Mouse (Mus musculus) heart, adult 18-20 months (tissue): Measurements from ENCODE around the gene Slf2. TPM values are rescaled to one million over a fixed set of nuclear protein-coding genes. Genes with fewer than 3 reads are reported as not detected.

ENCODE experiments used
- DNase-seq, 2 experiments: peaks; one replicate each; pipeline ENCODE4 v3.0.0; 2021 to 2022; ENCODE audit warnings: mixed read lengths in 1 of 2
- total RNA-seq, 2 experiments: library from RNA; stranded (reverse); gene quantifications; 2 replicates each; pipeline ENCODE4 v1.2.3; 2021

Slf2 gene
- total RNA-seq, 2 experiments from 2014 or later: 22.8 to 23.7 TPM

DNA sequence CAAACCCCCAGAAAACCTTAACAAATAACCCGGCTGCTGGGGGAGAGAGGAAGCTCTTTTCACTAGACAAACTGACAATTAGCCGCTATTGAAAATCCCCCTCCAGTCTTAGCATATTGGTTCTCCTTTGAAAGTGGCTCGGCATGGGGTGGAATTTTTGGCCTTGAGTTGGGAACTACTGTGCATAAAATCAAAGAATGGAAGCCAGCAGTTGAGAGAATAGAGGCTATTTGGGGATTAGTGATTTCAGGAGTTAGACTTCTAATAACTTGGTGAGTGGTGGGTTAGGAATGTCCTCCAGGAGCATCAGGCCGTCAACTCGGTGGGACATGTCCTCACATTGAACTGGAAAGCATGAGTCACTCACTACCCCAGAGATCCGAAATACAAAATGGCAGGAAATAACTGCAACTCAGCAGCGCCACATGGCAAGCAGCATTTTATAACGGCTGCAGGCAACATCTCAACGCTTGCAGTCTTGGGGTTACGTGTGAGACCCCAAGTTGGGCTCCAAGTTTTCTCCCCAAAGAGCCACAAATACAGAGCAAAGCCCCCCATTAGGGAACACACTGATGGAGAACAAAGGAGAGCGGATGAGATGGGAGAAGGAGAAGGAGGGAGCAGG, 22.0 kb upstream of the Slf2 start:
- DNase-seq: no peak

DNA sequence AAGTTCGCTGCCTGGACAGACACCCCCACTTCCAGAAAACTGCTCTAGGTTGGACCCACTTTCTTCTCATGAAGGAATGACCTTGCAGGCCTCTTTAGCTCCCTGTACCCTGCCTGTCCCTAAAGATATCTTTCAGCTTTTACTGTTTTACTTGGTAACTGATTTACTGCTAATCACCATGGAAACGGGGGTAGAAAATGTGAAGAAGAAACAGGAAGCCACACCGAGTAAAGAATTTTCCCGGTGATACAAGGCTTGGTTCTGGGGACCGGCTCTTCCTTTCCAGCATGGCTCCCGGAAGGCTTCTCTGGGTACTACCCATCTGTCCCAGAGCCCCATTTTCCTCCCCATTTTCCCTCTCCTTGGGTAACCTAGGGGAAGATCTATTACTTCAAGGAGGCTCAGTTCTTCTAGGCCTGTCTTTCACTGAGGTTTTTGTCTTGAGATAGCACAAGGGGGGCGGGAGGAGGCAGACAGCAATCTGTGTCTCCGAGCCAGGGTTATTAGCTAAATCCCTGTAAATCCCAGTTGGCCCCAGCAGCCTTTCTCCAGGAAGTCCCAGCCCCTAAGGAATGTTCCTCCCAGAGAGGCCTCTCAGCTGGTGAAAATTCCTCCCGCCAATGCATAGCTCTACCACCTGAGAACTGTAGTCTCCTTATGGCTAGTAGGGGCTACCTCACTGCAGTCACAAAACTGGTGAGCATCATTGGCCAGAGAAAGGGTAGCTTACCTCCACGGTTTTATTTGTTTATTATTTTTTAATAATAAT, 16.3 kb upstream of the Slf2 start:
- DNase-seq: no peak

DNA sequence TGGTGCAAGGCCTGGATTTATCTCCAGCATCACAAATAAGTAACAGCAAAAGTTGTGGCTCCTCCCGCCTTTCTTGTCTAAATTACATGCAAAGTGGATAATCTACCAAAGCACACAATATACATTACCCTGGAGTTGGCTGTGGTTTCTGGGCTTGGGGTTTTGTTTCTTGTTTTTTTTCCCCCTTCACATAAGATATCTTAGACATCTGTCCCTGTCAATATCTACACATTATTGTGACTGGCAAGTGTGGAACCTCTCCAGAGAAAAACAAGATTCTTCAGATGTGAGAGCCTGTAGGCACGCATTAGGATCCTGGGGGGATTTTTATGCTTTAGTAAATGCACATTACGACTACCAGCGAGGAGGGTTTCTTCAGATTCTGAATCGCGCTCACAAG, 12.8 kb upstream of the Slf2 start:
- no peak for DNase-seq

DNA sequence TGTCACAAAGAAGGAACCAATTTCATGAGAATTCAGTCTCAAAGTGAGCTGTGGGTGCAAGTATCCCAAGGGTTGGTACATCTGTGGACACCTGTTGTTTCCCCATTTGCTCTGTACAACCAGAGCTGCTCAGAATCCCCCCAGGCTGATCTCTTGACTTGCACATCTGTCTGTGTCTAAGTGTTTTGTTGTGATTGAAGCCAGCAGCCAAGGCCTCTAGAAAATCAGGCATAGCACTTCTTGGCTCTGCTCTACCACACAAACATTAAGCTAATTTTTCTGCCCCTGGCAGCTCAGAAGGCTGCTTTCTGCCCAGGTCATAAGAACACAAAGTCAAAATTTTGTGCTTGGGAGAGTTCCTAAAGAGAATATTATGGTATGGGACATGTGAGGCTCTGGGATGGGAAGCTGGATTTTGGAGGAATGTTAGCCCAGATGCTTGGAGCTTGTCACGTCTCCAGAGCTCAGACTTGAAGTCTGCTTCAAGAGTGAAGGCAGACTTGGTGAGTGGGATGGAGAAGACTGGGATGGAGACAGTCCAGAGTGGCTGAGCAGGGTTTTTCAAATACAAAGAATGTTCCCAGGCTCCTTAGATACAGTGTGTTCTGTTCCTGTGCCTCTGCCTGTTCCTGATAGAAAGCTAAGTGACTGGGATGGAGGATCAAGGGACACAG, 9.3 kb upstream of the Slf2 start:
- no peak for DNase-seq

DNA sequence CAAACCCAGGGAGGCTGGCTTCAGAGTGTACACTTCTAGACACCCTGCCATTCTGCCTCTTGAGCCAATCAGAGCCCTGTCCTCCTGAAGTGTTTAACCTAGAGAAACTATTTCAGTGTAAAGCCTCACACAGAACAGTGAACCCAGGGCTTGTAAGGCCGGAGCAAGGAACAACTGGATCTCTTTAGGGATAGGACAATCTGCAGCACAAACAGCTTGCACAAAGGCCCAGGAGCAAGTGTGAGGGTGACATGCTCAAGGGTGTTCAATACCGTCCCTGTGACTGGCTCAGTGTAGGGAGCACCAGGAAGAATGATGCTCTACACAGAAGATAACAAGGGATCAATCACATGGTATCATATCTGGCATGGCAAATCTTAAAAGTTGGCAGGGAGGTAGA, 8.4 kb upstream of the Slf2 start:
- DNase-seq: no peak

DNA sequence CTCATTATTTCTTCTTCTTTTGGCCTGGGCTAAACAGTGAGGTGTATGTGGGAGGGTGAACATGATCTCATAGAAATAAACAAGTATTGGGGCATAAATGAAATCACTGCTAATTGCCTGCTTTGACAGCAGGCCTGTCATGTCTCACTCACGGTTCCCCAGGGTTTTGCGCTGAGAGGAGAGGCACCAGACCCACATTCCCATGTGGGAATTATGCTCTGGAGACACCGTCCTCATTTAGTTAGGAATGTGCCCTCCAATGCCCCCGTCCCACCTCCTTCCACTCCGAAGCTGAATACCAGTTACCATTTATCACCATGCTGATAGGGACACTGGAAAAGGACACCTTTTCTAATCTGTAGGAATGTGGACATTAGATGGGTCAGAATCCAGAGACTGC, 6.3 kb upstream of the Slf2 start:
- DNase-seq: no peak

DNA sequence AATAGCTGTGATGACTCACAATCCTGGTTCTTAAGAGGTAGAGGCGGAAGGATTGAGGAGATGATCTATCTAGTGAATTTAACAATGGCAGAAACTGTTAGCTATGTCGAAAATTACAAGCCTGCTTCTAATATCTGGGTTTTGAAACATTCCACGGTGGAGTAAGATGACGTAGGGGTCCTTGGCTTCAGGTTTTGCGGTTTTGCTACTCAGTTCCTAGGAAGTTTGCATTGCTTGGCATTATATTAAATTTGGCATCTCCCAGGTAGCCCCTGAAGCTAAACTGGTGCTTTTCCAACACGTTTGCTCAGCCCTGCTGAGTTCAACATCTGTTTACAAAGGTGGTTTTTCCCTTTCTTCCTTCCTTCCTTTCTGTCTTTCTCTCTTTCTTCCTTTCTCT, 4.2 kb upstream of the Slf2 start:
- DNase-seq: no peak

DNA sequence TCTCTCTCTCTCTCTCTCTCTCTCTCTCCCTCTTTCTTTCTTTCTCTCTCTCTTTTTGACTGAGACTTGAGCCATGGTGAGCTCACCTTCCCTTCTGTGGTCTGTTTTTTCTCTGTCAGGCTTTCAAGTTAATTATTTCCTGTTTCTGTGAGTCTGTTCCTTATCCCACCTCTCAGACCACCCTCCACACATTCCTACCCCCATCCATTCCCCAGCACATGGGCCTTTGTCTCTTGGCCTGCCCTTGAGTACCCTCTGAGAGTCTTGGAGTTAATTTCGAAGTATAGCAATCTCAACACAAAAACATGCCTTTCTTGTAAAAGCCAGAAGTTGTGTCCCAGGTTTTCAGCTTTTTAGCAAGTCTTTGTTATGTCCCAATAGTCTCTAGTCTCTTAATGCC, 3.7 kb upstream of the Slf2 start:
- DNase-seq: no peak

DNA sequence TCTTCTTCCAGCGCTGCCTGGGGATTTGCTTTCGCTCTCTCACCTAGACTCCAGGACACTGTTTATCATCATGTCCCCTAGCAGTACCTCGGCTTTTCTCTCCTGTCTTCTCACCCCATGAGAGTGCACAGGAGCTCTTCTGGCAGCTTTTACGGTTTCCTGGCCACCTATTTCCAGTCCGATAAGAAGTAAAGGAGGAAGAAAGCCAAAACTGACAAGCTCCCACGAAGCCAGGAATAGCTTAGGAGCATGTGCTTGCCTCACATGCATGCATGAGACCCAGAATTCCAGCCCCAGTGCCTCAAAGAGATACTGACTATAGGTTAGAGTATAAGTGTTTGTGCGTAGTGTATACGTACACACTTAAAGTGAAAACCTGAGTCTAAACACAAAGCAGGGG, 2.8 kb upstream of the Slf2 start:
- peak; percentile 70 to 74 for DNase-seq

DNA sequence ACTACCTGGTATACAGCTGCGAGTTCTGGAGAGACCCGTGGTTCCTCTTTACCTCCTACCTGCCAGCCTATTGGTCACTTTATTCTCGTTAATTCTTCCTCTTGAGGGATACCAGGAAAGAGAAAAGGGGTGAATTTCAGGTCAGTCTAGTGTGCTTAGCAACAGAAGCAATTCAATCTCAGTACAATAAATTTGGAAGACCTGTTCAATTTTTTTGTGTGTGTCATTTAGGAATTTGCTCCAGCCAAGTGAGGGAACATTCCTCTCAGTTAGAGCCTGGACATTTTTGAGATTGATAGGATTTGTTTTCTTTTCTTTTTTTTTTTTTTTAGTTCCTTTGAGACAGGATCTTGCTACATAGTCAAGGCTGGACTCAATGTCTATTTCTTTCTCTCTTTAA, 1.7 kb upstream of the Slf2 start:
- DNase-seq: no peak

DNA sequence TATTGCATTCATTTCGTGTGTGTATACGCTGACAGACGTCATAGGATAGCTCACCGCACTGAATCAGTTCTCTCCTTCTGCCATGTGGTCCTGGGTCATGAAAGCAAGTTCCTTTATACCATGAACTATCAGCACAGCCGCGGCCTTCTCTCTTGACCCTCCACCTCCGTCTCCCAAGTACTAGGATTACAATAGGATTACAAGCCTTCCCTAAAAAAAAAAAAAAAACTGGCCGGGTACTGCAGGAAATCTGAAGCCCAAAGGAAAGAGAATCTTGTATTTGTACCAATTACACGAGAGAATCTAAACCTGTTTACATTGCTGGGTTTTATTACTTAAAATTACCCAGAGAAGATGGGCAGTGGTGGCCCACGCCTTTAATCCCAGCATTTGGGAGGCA, 1.3 kb upstream of the Slf2 start:
- no peak for DNase-seq

DNA sequence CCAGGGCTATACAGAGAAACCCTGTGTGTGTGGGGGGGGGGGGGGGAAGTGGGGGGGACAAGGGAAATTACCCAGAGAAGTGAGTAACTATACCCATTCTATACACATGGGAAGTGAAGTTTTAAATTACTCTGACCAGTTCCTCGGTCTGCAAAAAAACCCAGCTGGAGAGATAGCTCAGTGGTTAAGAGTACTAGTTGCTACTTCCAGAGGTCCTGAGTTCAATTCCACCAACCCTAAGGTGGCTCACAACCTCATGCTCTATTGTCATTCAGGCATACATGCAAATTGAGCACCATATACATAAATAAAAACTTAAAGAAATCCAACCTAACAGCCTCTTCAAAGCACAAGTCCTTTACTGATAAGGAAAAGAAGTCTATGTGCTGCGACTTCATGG, 829 bp upstream of the Slf2 start:
- peak in 1 of 2 experiments; percentile 9 for DNase-seq

DNA sequence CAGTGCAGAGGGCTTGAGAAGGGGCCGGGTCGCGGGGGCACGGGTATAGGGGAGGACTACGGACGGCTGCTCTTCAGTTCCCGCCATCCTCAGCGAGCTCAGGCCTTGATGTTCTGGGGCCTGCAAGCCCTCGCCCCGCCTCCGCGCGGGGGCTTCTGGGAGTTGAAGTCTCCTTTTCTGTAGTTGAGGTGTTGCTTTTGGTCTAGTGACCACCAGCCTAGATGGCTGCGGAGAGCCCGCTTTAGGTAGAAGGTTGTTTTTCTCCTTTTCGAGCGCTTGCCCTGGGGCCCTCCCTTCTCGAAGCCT, 456 bp downstream of the Slf2 start:
- peak; percentile 90 to 91 for DNase-seq

DNA sequence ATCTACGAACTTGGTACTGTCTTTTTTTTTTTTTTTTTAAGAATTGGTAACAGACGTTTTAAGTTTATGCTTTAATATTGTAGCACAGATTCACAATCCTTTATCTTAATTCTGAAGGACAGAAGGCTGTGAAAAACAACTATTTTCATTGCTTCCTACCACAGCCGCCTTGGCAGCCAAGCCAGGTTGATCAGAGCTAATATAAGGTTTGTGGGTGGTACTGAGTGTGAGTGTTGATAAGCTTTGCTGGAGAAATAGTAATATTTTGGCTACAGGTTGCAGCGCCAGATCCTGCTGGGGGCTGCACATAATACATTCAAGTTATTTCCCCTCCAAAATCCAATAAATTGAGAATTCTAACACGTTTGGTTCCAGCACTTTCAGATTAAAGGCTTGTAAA, 1.1 kb downstream of the Slf2 start:
- no peak for DNase-seq

DNA sequence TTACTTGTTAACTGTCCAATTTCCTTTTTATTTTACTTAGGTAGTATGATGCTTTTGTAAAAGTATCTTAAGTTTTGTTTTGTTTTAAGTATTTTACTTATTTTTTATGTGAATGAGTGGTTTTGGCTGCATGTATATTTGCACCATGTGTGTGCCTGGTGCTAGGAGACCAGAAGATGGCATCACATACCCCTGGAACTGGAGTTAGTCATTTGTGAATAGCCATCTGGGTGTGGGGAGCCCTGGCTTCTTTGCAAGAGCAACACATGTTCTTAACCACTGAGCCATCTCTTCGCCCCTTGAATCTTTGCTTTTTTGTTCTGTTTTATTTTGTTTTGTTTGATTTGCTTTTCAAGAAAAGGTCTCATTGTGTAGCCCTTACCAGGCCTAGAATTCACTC, 2.2 kb downstream of the Slf2 start:
- no peak for DNase-seq

DNA sequence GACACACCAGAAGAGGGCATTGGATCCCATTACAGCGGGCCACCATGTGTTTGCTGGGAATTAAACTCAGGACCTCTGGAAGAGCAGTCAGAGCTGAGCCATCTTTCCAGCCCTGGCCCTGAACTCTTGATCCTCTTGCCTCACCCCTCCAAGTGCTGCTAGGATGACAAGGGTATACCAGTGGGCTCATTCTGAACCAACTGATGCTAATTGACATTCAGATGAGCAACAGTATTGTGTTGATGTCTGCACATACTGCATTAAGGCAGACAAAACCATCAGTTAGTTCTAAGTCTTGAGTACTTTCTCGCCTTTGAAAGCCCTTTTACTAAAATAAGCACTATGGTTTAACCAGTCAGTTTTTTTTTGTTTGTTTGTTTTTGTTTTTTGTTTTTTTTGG, 28.7 kb downstream of the Slf2 start:
- DNase-seq: no peak

DNA sequence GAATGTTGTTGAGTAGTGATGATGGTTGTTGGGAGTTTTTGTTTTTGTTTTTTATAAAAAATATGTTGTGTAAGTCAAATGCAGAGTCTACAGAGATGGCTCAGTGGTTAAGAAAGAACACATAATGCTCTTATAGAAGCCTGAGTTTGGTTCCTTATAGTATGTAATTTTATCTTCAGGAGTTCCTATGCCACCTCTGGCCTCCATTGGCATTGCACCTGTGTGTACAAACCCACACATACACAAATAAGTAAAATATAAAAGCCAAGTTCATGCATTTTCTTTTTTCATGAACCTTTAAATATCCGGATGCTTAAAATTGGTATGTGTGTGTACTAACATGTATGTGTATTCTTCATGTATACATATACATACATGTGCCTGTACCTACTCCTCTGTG, 35.0 kb downstream of the Slf2 start:
- DNase-seq: no peak

DNA sequence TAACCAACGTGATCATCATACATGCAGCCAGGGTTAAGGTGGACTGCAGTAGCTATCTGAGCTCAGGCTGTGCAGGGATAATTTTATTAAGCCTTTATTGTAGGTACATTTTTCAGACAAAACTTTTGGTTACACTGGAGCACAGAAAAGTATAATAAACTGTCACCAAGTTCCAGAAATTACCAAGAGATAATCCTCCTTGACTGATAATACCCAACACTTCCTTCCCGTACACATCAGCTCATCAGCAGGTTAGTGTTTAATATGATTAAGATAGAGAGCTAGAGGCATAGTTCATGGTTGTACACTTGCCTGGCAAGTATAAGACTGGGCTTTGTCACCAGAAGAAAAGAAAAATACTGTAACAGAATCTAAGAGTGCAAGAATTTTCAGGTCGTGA, 37.4 kb downstream of the Slf2 start:
- DNase-seq: no peak

DNA sequence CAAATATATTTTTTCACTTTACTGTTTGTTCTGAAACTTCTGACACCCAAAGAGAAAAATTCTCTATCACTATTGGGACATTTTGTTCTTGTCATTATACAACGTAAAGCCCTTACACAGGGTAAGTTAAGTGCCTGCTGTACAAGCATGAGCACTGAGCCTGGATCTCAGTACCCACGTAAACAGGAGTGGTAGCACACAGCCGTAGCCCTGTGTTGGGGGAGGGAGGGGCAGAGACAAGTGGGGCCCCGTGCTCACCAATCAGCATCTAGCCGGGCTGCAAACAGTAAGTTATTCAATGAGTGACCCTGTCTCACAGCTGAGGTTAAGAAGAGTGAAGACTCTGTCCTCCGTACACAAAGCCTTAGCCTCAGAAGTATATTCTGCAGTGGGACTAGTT, 45.7 kb downstream of the Slf2 start:
- no peak for DNase-seq

DNA sequence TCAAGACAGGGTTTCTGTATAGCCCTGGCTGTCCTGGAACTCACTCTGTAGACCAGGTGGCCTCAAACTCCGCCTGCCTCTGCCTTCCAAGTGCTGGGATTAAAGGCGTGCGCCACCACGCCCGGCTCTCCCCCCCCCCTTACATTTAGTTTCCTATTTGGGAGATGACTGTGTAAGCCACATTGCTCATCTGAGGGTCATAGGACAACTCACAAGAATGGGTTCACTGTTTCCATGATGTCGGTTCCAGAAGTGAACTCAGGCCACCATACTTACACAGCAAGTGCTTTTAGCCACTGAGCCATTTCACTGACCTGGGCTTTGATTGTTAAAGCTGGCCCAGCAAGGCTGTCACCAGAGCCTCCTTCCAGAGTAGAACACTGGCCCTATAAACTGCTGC, 46.2 kb downstream of the Slf2 start:
- DNase-seq: no peak

DNA sequence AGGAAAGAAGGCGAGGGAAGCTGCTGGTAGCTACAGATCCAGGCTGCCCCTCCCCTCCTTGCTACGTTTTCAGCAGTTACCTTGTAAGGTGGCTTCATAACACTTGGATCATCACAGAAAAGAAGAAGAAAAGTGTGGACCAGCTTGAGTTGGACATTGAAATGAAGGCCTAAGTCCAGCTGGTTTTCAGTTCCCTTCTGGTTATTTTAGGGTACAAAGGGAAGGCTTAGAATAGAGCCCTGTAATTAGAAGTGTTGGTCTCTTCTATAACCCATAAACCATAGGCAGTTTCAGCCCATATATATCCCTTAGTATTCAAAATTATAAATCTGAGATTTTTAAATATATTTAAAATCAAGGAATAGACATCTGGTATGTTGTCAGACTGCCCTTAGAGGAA, 49.8 kb downstream of the Slf2 start:
- no peak for DNase-seq

DNA sequence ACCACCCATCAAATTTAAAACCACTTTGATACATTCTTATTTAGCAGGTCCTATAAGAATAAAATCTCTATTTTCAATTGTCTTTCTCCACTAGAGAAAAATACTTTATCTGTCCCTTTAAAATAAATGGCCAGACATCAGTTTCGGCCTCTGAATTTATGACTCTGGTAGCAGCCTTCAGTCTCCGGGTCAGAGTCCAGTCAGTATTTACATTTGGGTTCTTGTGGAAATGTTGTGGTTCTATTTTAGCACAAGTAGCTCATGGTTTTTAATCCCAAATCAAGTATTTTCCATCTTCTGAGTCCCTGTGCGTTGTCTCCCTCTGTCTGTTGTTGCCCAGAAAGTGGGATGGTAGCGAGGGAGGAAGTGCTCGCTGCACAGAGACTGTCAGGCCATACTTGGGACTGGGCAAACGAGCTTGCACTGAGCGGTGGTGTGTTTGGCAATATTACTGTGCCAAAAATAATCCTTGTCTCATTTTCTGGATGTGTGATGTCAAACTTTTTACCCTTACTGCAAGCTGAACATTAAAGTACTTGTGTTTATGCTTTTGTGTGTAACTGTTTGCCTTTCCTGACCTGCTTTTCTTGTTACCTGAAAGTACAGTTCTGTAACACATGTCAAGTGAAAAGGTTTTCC, 51.6 kb downstream of the Slf2 start:
- DNase-seq: no peak

DNA sequence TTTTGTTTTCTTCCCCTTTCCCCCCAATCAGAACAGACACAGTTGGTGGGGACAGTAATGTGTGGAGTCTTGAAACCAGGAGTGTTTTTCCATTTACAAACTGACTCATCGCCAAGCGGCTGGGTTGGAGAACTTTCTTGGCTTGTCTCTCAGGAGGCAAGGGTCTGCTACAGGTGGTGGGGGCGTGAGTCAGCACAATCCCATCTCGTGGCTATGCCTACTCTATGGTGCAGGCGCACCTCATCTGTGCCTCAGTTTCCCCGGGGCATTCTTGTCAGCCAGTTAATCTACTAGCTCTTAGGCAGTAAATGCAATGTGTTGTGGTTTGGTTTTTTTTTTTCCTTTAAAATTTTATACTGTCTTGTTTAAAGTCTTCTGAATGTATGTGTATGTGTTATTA, 52.4 kb downstream of the Slf2 start:
- DNase-seq: no peak

DNA sequence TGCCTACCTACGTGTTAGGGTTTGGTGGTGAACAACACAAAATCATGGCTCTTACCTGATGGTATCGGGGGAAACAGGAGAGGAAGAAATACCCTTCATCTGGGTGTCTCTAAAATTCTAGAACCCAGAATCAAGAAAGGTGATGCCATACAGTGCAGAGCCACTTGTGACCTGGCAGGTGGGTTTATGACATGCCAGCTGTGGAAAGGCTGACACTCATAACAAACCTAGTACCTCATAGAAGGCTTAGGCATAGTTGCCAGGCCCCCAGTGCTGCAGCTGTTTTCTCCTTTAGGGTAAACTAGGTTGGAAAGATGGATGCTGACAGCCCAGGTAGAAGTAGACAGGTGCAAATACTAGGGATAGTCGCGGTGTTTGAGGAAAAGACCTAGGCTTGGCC, 53.5 kb downstream of the Slf2 start:
- no peak for DNase-seq
